13 mouse cellular contexts compared by ENCODE assay signal in genomic region chr6:124406326-124406725, GRCm38 (mm10).
"Had no signal": no experiment of that assay in that cellular context is flagged by ENCODE, and none has a peak within 500 bp of the region (broad histone marks: within the 10 kb centered on the region; RNA-seq: fewer than 3 reads in every experiment).

No protein-coding gene starts in this region.

- H3K27ac ChIP-seq: hindbrain, embryonic 13.5 days; hindbrain, postnatal 0 days; limb, embryonic 15.5 days; midbrain, embryonic 13.5 days; stomach, postnatal 0 days had no signal

- H3K27me3 ChIP-seq: hindbrain, embryonic 13.5 days; limb, embryonic 15.5 days; midbrain, embryonic 13.5 days had no signal

- H3K4me1 ChIP-seq: hindbrain, embryonic 13.5 days; limb, embryonic 15.5 days; midbrain, embryonic 13.5 days had no signal

- DNase-seq: layer of hippocampus, adult 9-11 months; layer of hippocampus, postnatal 36 days; lung, adult 18-20 months; lung, postnatal 36 days; right cerebral cortex, adult 18-20 months; right cerebral cortex, postnatal 25 days; thymus, adult 2 months; thymus, postnatal 25 days had no signal

- H3K9ac ChIP-seq: hindbrain, embryonic 13.5 days; limb, embryonic 15.5 days; midbrain, embryonic 13.5 days had no signal

- H3K4me2 ChIP-seq: hindbrain, embryonic 13.5 days; limb, embryonic 15.5 days; midbrain, embryonic 13.5 days had no signal

- H3K4me3 ChIP-seq: hindbrain, embryonic 13.5 days; limb, embryonic 15.5 days; midbrain, embryonic 13.5 days had no signal

- ATAC-seq: hindbrain, postnatal 0 days; midbrain, embryonic 13.5 days had no signal

- H3K9me3 ChIP-seq: hindbrain, embryonic 13.5 days; limb, embryonic 15.5 days; midbrain, embryonic 13.5 days had no signal
